Mouse (Mus musculus) olfactory bulb, adult 2 months (tissue): ENCODE measurements at regions not wholly inside any gene's neighbourhood (a gene's known extent, or its start where the extent isn't known, plus 50 kb on each side); places are given as distances from the start of the nearest gene placed in this dataset.

Source experiments
- CTCF ChIP-seq: fragments of 200-500 bp; IDR thresholded peaks from 2 replicates; pipeline ENCODE4 v1.5.1; 2012; ENCODE audit warnings: low read depth, mild to moderate bottlenecking, low read length, moderate library complexity; ENCODE audit not compliant: insufficient read depth
- POLR2A ChIP-seq: fragments of 200-500 bp; IDR thresholded peaks from 2 replicates; pipeline ENCODE4 v1.6.1; 2012; ENCODE audit warnings: mild to moderate bottlenecking, low read depth, low read length, moderate library complexity; ENCODE audit not compliant: insufficient read depth

GRCm38 (mm10) chr14:99435512-99435911, 137.0 kb downstream of the Klf5 start:
- no peak for TF ChIP-seq POLR2A
- no peak for TF ChIP-seq CTCF
